Mouse (Mus musculus) ES-E14 (cell line): Measurements from ENCODE around the gene Psma7.

Experiments used
- HCFC1 ChIP-seq: IDR thresholded peaks from 2 replicates; pipeline ENCODE4 v1.6.1; 2012; ENCODE audit warnings: low read length, inconsistent platforms, borderline replicate concordance; ENCODE audit not compliant: insufficient read depth
- ZC3H11A ChIP-seq: IDR thresholded peaks from 2 replicates; pipeline ENCODE4 v1.6.1; 2012; ENCODE audit warnings: low read depth, mild to moderate bottlenecking, inconsistent platforms, low read length, borderline replicate concordance
- ZNF384 ChIP-seq: IDR thresholded peaks from 2 replicates; pipeline ENCODE4 v1.6.1; 2012; ENCODE audit warnings: low read depth, low read length, inconsistent platforms

- no peak for TF ChIP-seq ZC3H11A
- TF ChIP-seq ZNF384: no peak
- TF ChIP-seq HCFC1: no peak
Observed at GRCm38 (mm10) chr2:180017632-180018031, 24.6 kb downstream of the Psma7 start.
